Mouse (Mus musculus) testis, adult 2 months (tissue): ENCODE results near the gene Dlg5. TPM values are rescaled to one million over a fixed set of nuclear protein-coding genes. Genes with fewer than 3 reads are reported as not detected.

Experiments
- H3K27ac ChIP-seq: fragments of 200-500 bp; 2 replicates; pipeline ENCODE4 v1.5.1; 2012; ENCODE audit warnings: low read depth, low read length; ENCODE audit not compliant: control insufficient read depth, insufficient read depth
- H3K27me3 ChIP-seq: fragments of 200-500 bp; 2 replicates; pipeline ENCODE4 v1.6.1; 2012; ENCODE audit warnings: mild to moderate bottlenecking, low read length, moderate library complexity; ENCODE audit not compliant: control insufficient read depth, insufficient read depth
- H3K36me3 ChIP-seq: fragments of 200-500 bp; 2 replicates; pipeline ENCODE4 v1.6.1; 2012; ENCODE audit warnings: mild to moderate bottlenecking, low read length; ENCODE audit not compliant: control insufficient read depth, insufficient read depth
- H3K4me1 ChIP-seq: fragments of 200-500 bp; 2 replicates; pipeline ENCODE4 v1.6.1; 2012; ENCODE audit warnings: low read length; ENCODE audit not compliant: control insufficient read depth, insufficient read depth
- H3K4me3 ChIP-seq: fragments of 200-500 bp; 2 replicates; pipeline ENCODE4 v1.5.1; 2012; ENCODE audit warnings: low read depth, mild to moderate bottlenecking, low read length, moderate library complexity, mixed read lengths; ENCODE audit not compliant: control insufficient read depth
- CTCF ChIP-seq: fragments of 200-500 bp; IDR thresholded peaks from 2 replicates; pipeline ENCODE4 v1.5.1; 2012; ENCODE audit warnings: low read depth, mild to moderate bottlenecking, inconsistent platforms, low read length, moderate library complexity; ENCODE audit not compliant: control insufficient read depth, insufficient read depth, insufficient replicate concordance
- POLR2A ChIP-seq: fragments of 200-500 bp; IDR thresholded peaks from 2 replicates; pipeline ENCODE4 v1.6.1; 2012; ENCODE audit warnings: low read depth, mild to moderate bottlenecking, inconsistent platforms, low read length, moderate library complexity; ENCODE audit not compliant: control insufficient read depth
- polyA plus RNA-seq: library from polyadenylated mRNA; depleted of rRNA; stranded (reverse); fragments of >200 nt; gene quantifications from 2 replicates; pipeline ENCODE4 v1.2.3, GENCODE M21; 2012

Dlg5 gene
- polyA plus RNA-seq, 1 experiment = 3.4 TPM

DNA sequence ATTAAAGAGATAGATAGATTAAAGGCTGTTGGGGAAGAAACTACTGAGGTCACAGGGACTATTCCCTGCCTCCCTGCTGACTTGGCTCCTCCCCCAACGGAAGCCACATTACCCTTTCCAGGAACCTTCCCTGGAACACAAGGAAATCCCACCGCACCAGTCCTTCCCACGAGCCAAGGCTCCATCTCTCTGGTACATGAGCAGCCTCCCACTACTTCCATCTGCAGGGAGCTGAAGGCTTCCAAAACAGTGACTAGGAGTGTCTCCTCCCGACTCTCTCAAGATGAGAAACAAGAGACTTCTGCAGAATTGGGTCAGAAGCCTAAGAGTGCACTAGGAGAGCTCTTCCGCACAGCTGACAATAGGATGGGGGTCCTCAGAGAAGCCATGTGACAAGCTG lies 47.9 kb downstream of the Dlg5 start:
- Histone ChIP-seq H3K27me3 (no peaks in the 10 kb centered on the region), H3K4me3 (no peak overlapping the region), H3K36me3 (no peaks in the 10 kb centered on the region), H3K4me1 (no peaks in the 10 kb centered on the region), H3K27ac (no peak overlapping the region)
- TF ChIP-seq POLR2A = no peak

DNA sequence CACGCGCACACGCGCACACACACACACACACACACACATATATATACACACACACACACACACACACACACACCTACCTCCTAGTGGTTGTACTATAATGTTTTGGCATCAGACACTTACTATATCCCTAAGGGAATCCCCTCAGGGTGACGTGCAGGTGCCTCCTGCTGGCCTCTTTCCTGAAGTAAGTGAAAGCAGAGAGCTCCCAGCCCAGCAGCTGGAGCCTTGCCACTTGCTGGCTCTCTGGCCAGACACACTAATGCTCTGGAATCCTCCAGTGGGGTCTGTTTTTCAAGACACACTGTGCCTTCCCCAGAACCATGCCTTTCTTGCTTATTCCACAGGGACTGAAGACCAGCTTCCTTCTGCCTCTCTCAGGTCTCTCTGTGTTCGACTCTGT lies 48.8 kb downstream of the Dlg5 start:
- Histone ChIP-seq H3K27me3 (no peaks in the 10 kb centered on the region), H3K27ac (no peak overlapping the region), H3K4me3 (no peak overlapping the region), H3K4me1 (no peaks in the 10 kb centered on the region), H3K36me3 (no peaks in the 10 kb centered on the region)
- TF ChIP-seq POLR2A = no peak
- no peak for TF ChIP-seq CTCF

DNA sequence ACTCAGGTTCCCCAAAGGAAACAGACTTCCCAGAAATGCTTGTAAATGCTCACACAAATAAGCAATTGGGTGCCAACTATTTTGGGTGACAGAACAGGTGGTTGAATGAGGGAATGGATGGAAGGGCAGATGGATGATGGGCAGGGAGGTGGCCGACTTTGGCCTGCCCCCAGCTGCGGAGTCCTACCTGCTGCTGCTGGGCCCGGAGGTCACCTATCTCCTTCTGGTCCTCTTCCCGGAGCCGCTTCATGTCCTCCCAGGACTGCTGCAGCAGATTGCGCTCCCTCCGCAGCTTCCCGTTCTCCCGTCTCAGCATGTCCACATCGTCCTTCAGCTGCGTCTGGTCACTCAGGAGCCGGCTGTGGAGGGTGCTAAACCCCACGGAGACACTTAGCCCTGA lies 55.6 kb downstream of the Dlg5 start:
- Histone ChIP-seq H3K27ac (no peak overlapping the region), H3K4me3 (no peak overlapping the region), H3K36me3 (no peaks in the 10 kb centered on the region), H3K4me1 (no peaks in the 10 kb centered on the region), H3K27me3 (no peaks in the 10 kb centered on the region)
- TF ChIP-seq POLR2A (no peak), CTCF (no peak)

DNA sequence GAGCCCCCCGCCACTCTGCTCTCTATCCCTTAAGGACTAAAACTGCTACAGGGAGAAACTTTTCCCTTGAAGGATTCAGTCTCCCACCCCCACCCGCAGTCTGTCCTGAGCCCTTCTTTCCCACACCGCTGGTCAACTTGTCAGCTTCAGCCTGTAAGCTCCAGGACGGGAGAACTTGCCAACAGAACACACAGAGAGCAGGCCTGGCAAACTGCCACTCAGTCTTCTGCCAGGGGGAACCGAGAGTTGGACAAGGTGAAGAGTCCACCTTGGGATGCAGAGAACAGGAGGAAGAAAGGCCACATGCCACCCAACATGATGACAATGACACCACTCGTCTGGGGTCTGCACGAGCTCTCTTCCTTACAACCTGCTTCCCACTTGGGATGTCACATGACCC lies 56.1 kb downstream of the Dlg5 start:
- Histone ChIP-seq H3K4me1 (no peaks in the 10 kb centered on the region), H3K4me3 (no peak overlapping the region), H3K27ac (no peak overlapping the region), H3K36me3 (no peaks in the 10 kb centered on the region), H3K27me3 (no peaks in the 10 kb centered on the region)
- TF ChIP-seq POLR2A (no peak), CTCF (no peak)

DNA sequence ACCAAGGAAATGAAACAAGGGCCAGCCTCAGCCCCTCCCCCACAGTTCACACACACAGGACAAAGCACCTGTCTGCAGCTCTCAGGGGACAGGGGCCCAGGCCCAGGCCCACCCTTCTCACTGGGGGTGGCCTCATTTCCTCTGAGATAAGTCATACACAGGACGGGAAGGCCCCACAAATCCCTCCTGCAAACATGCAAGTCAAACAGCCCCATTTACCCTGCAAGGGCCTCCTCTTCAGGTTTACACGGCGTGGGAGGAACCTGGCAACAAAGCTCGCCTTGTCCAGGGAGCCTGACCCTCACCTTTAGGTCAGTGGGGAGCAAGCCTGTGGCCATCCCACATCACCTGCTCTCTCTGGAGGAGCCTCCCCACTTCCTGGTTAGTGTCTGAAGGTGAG lies 60.2 kb downstream of the Dlg5 start:
- Histone ChIP-seq H3K27ac (no peak overlapping the region), H3K4me3 (no peak overlapping the region), H3K4me1 (no peaks in the 10 kb centered on the region), H3K27me3 (no peaks in the 10 kb centered on the region), H3K36me3 (no peaks in the 10 kb centered on the region)
- TF ChIP-seq POLR2A (no peak), CTCF (no peak)

DNA sequence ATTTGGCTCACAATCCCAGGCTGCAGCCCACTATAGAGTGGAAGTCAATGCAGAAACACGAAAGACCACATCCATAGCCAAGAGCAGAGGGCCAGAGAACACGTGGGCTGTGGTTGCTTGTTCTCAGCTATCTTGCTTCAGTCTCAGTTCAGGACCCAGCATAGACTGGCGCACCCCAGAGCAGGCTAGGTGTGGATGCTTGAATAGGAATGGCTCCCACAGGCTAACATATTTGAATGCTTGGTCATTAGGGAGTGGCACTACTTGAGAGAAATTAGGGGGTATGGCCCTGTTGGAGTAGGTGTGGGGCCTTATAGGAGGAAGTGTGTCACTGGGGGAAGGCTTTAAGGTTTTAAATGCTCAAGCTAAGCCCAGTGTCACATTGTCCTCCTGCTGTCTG lies 62.8 kb downstream of the Dlg5 start:
- H3K4me1 ChIP-seq = no peaks in the 10 kb centered on the region
- H3K36me3 ChIP-seq = no peaks in the 10 kb centered on the region
- H3K27me3 ChIP-seq = no peaks in the 10 kb centered on the region
- TF ChIP-seq CTCF = no peak
- no peak for TF ChIP-seq POLR2A
- no peak overlapping the region for H3K4me3 ChIP-seq
- no peak overlapping the region for H3K27ac ChIP-seq

DNA sequence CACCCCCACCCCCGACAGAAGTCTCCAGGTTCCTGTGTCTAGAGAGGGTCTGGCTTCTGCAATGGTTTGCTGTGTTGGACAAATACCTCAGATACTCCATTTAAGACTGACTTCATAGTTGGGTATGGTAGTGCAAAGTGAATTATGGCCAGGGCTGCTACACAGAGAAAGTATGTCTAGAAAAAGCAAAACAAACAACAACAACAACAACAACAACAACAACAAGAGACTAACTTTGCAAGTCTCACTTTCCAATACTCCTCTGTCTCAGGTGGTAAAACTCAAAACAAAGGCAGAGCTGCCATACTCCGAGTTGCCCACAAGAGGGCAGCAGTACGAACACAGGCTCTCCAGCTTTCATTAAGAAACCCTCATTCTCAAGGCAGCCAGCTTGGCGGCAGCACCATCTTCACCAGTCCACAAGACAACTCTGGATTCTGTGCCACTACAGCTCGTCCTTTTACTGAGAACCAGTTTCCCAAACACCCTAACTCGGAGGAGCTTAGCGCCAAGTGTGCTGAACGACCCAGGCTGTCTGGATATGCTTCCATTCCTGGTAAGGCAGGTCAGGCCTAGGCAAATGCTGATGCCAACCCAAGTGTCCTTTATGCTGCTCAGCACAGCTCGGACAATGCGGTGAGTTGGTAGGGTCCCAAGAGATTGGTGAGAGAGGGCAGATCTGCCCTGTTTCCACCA lies 63.8 kb downstream of the Dlg5 start:
- no peak overlapping the region for H3K27ac ChIP-seq
- no peaks in the 10 kb centered on the region for H3K36me3 ChIP-seq
- H3K27me3 ChIP-seq = no peaks in the 10 kb centered on the region
- H3K4me3 ChIP-seq = no peak overlapping the region
- no peaks in the 10 kb centered on the region for H3K4me1 ChIP-seq
- peak; percentile 90; the same call in 1 of the 2 replicates for TF ChIP-seq CTCF
- TF ChIP-seq POLR2A = no peak

DNA sequence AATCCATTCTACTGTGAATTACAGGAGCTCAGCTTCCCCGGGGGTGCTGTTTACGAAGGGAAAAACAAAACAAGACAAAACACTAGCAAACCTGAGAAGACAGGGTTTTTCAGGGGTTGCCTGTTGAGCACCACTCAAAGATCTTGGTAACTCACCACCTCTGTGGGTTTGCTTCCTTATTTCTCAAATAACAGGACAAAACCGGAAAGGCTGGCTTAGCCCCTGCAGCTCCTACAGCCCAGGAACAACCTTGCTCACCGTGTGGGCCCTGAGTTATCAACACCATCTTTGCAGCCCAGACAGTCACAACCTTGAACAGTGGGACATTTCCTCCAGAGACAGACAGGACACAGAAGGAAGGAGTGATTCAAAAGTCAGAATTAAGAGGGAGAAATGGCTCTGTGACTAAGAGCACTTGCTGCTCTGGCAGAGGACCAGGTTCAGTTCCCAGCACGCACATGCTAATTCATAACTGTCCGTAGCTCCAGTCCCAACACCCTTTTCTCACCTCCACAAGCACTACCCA lies 66.2 kb downstream of the Dlg5 start:
- Histone ChIP-seq H3K27ac (no peak overlapping the region), H3K36me3 (no peaks in the 10 kb centered on the region)

More for the DNA sequence above, 66.2 kb downstream of the Dlg5 start:
- no peak overlapping the region for H3K4me3 ChIP-seq
- H3K4me1 ChIP-seq = no peaks in the 10 kb centered on the region
- TF ChIP-seq POLR2A (no peak), CTCF (no peak)
- no peaks in the 10 kb centered on the region for H3K27me3 ChIP-seq
